Mouse (Mus musculus) liver, postnatal 0 days (tissue): ENCODE results near the gene Trim29.

Source experiments
- CTCF ChIP-seq: sonication (generic); IDR thresholded peaks from 2 replicates; pipeline ENCODE4 v1.5.1; 2016; ENCODE audit warnings: antibody characterized with exemption, low read depth
- EP300 ChIP-seq: IDR thresholded peaks from 2 replicates; pipeline ENCODE4 v1.6.1; 2016; ENCODE audit warnings: antibody characterized with exemption, low read depth, mild to moderate bottlenecking

DNA sequence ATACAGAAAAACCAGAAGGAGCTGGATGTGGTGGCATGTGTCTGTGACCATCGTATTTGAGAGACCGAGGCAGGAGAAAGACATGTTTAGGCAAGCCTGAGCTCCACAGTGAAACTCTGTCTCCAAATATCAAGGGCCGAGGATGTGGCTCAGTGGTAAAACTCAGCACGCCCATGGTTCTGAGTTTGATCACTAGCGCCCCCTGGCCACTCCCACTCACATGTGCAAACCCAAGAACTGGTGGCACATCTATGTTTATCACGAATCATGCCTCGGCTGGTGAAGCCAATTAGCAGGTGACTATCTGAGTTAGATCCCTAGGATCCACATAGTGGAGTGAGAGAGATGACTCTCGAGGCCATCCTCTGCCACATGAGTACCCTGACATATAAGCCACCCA, 43.3 kb upstream of the Trim29 start:
- TF ChIP-seq CTCF (peak; percentile 79), EP300 (no peak)
